Mouse (Mus musculus): ENCODE results near the gene Myo1d. TPM values are rescaled to one million over a fixed set of nuclear protein-coding genes. Genes with fewer than 3 reads are reported as not detected.

Gene Myo1d
- total and polyA plus RNA-seq, 3 experiments, result 15.9 to 81.1 (median 41.7) TPM

- Histone ChIP-seq H3K27ac (ENCODE audit: control insufficient read depth, low read depth, low read length) (no peak overlapping the region), H3K4me3 (ENCODE audit: control insufficient read depth in 1 of 2, insufficient read depth in 1 of 2, low read depth in 2 of 2, low read length in 2 of 2) (no peak overlapping the region), H3K4me1 (ENCODE audit: control insufficient read depth in 1 of 2, insufficient read depth in 2 of 2, low read length in 2 of 2) (peaks cover 0 to 12% of the 10 kb centered on the region in 2 experiments; a peak in 2 of 4 replicates), H3K9me3 (replicated peaks; ENCODE audit: insufficient read depth, low read length) (no peaks in the 10 kb centered on the region), H3K27me3 (ENCODE audit: control insufficient read depth in 1 of 2, insufficient read depth in 2 of 2, low read length in 2 of 2) (no peaks in the 10 kb centered on the region), H3K9ac (ENCODE audit: control insufficient read depth, low read depth, low read length, poor library complexity, severe bottlenecking) (no peak overlapping the region), H3K36me3 (ENCODE audit: control insufficient read depth in 1 of 2, insufficient read depth in 2 of 2, low read length in 2 of 2) (no peaks in the 10 kb centered on the region; a peak in 1 of 4 replicates), H3K79me2 (ENCODE audit: control insufficient read depth, insufficient read depth, low read length, poor library complexity) (no peaks in the 10 kb centered on the region; the same call in 1 of the 2 replicates)
- peak; percentile 76 for DNase-seq (ENCODE audit: low read depth, low spot score)
- TF ChIP-seq HCFC1 (IDR thresholded peaks at IDR 0.05; ENCODE audit: low read depth, low read length) (0 out of 2 replicates have a peak, but pooled peaks have one; percentile 19), TBP (IDR thresholded peaks at IDR 0.05; ENCODE audit: low read depth, low read length) (no peak), TCF12 (IDR thresholded peaks at IDR 0.05; ENCODE audit: low read depth, low read length) (0 out of 2 replicates have a peak, but pooled peaks have one; percentile 11), MEF2A (IDR thresholded peaks at IDR 0.05; ENCODE audit: extremely low read depth, insufficient replicate concordance, low read depth, low read length, poor library complexity, severe bottlenecking) (no peak), E2F4 (IDR thresholded peaks at IDR 0.05; ENCODE audit: borderline replicate concordance, low read depth, low read length) (no peak), EP300 (IDR thresholded peaks at IDR 0.05; ENCODE audit: low read depth in 1 of 2, low read length in 2 of 2) (peak; percentile 24 to 47; a peak in 3 of 4 replicates), ETS1 (IDR thresholded peaks at IDR 0.05; ENCODE audit: low read depth, low read length) (peak; percentile 25; the same call in 1 of the 2 replicates), RCOR1 (IDR thresholded peaks at IDR 0.05; ENCODE audit: low read depth, low read length) (0 out of 2 replicates have a peak, but pooled peaks have one; percentile 12), RAD21 (IDR thresholded peaks at IDR 0.05; ENCODE audit: low read depth, low read length) (peak; percentile 63), KAT2A (conservative IDR thresholded peaks at IDR 0.05; ENCODE audit: low read depth, low read length) (no peak), MXI1 (IDR thresholded peaks at IDR 0.05; ENCODE audit: low read depth, low read length) (0 out of 2 replicates have a peak, but pooled peaks have one; percentile 20), NELFE (IDR thresholded peaks at IDR 0.05; ENCODE audit: low read depth, low read length) (no peak), ZMIZ1 (IDR thresholded peaks at IDR 0.05; ENCODE audit: low read depth, low read length) (no peak), GABPA (IDR thresholded peaks at IDR 0.05; ENCODE audit: low read depth, low read length) (no peak), MYC (IDR thresholded peaks at IDR 0.05; ENCODE audit: low read depth, low read length) (0 out of 2 replicates have a peak, but pooled peaks have one; percentile 20), CTCF (IDR thresholded peaks at IDR 0.05 in 2 of 3, conservative IDR thresholded peaks at IDR 0.05 in 1 of 3; ENCODE audit: control insufficient read depth in 1 of 3, insufficient read depth in 1 of 3, low read depth in 2 of 3, low read length in 3 of 3, poor library complexity in 1 of 3, severe bottlenecking in 1 of 3) (peak; percentile 13 to 66 (median 52); a peak in 4 of 6 replicates), ZKSCAN1 (IDR thresholded peaks at IDR 0.05; ENCODE audit: low read depth, low read length) (no peak), USF2 (IDR thresholded peaks at IDR 0.05; ENCODE audit: borderline replicate concordance in 1 of 2, insufficient read depth in 1 of 2, low read depth in 1 of 2, low read length in 2 of 2) (no peak), POLR2A (IDR thresholded peaks at IDR 0.05; ENCODE audit: control insufficient read depth in 1 of 2, insufficient read depth in 1 of 2, low read depth in 1 of 2, low read length in 2 of 2, poor library complexity in 1 of 2) (no peak), POLR2AphosphoS5 (IDR thresholded peaks at IDR 0.05; ENCODE audit: borderline replicate concordance, low read depth, low read length) (no peak), SMC3 (IDR thresholded peaks at IDR 0.05; ENCODE audit: low read depth, low read length) (peak; percentile 50), JUND (IDR thresholded peaks at IDR 0.05; ENCODE audit: low read depth, low read length) (no peak), CHD2 (IDR thresholded peaks at IDR 0.05; ENCODE audit: low read length) (no peak), POLR2AphosphoS2 (IDR thresholded peaks at IDR 0.05; ENCODE audit: low read length) (no peak), MYB (IDR thresholded peaks at IDR 0.05; ENCODE audit: low read depth, low read length) (no peak), SIN3A (IDR thresholded peaks at IDR 0.05; ENCODE audit: low read length) (peak; percentile 63), ZNF384 (IDR thresholded peaks at IDR 0.05; ENCODE audit: low read depth, low read length) (no peak), ELF1 (IDR thresholded peaks at IDR 0.05; ENCODE audit: low read depth, low read length) (no peak), MAX (IDR thresholded peaks at IDR 0.05; ENCODE audit: low read length) (0 out of 2 replicates have a peak, but pooled peaks have one; percentile 21), MAZ (IDR thresholded peaks at IDR 0.05; ENCODE audit: low read depth, low read length) (peak; percentile 67; the same call in 1 of the 2 replicates), GATA1 (IDR thresholded peaks at IDR 0.05; ENCODE audit: low read depth, low read length) (0 out of 2 replicates have a peak, but pooled peaks have one; percentile 12), ZC3H11A (IDR thresholded peaks at IDR 0.05; ENCODE audit: low read depth, low read length) (peak; percentile 29; the same call in 1 of the 2 replicates), BHLHE40 (IDR thresholded peaks at IDR 0.05; ENCODE audit: borderline replicate concordance, low read depth, low read length) (no peak), UBTF (IDR thresholded peaks at IDR 0.05; ENCODE audit: borderline replicate concordance, insufficient read depth, low read depth, low read length) (no peak), NRF1 (IDR thresholded peaks at IDR 0.05; ENCODE audit: insufficient read depth, low read depth, low read length, poor library complexity, severe bottlenecking) (no peak), CHD1 (IDR thresholded peaks at IDR 0.05; ENCODE audit: low read depth, low read length) (no peak)
These were observed 28.8 kb upstream of the Myo1d start for GRCm38 (mm10) chr11:80808551-80809070.

Data from MEL (cell line).